Mouse (Mus musculus) activated CD4-positive, CD25-positive, alpha-beta regulatory T cell, adult 9 weeks (primary cell): ENCODE results near the gene Fam107b. TPM values are rescaled to one million over a fixed set of nuclear protein-coding genes. Genes with fewer than 3 reads are reported as not detected.

Source experiments
- polyA plus RNA-seq: library from polyadenylated mRNA; unstranded; fragments of 100-300 nt; shearing (Covaris generic); gene quantifications from one replicate; pipeline ENCODE4 v1.2.1, GENCODE M21; 2017

Fam107b gene
- polyA plus RNA-seq, result 476 TPM

DNA sequence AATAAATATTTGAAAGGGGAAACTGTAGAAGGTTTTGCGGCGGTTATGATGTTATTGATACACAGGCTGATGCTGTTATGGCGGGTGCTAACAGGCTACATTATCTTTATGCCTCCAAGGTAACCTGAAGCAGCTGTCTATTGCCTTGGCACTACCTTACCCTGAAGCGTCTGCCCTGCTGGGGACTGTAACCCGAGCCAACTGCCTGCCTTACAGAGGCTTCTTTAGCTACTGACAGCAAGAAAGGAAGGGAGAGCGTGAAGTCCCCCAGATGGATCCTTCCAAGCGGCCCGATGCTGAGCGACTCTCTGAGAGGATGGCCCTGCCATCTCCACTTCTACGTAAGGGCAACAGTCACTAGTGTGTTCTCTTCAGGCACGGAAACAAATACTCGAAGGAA is at the start of gene Fam107b:
Fam107b (plus strand) TSS at position 303 of the 400 bp plus-strand sequence.

Other genes starting within 250 kb of the Fam107b start
- gene Rpp38, start 237.8 kb upstream of the Fam107b start, polyA plus RNA-seq, result 17.7 TPM
- gene Acbd7, start 234.3 kb upstream of the Fam107b start, polyA plus RNA-seq, result not detected
- gene Olah, start 173.3 kb upstream of the Fam107b start, polyA plus RNA-seq, result not detected
- gene Meig1, start 147.8 kb upstream of the Fam107b start, polyA plus RNA-seq, result not detected
- gene Dclre1c, start 146.4 kb upstream of the Fam107b start, polyA plus RNA-seq, result 27.6 TPM
- 0.50 TPM for gene Suv39h2, start 95.5 kb upstream of the Fam107b start, polyA plus RNA-seq
- 6.8 TPM for gene Gm45902, start 57.7 kb upstream of the Fam107b start, polyA plus RNA-seq
- gene Hspa14, start 57.7 kb upstream of the Fam107b start, polyA plus RNA-seq, result 124 TPM
- gene Cdnf, start 57.5 kb upstream of the Fam107b start, polyA plus RNA-seq, result 0.35 TPM